Mouse (Mus musculus): ENCODE results near the gene Glrx5. TPM values are rescaled to one million over a fixed set of nuclear protein-coding genes. Genes with fewer than 3 reads are reported as not detected.

The Glrx5 gene
- polyA plus RNA-seq (2012; ENCODE audit: low replicate concordance), result 69.6 and 101 TPM in 2 replicates

DNA sequence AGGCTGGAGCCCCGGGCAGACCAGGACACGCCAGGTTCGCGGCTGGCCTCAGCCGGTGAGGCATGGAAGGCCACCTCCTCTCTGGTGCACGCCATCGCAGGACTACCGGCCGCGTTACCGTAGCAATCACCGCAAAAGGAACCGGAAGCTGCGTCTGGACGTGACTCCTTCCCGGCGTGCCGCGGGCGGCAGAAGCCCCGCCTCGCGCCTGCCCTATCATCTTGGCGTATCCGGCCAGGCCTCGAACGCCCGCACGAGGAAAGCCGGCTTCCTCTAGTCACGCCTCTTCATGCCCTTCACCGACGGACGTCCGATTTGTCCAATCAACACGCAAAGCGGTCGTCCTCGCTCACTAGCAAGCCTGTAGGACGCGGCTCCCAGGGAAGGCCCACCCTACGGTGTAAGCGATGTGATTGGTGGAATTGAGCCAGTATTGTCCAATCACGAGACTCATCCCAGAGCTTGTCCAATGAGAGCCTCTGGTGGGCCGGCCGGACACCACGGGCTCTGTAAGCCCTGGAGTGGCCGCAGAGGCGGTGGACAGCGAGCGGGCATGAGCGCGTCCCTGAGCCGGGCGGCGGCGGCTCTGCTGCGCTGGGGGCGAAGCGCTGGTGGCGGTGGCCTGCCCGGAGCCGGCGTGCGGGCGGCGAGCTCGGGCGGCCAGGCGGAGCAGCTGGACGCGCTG is at the start of gene Glrx5:
Gene Glrx5 (plus strand): TSS at position 542 of the 685 bp plus-strand sequence.

DNA sequence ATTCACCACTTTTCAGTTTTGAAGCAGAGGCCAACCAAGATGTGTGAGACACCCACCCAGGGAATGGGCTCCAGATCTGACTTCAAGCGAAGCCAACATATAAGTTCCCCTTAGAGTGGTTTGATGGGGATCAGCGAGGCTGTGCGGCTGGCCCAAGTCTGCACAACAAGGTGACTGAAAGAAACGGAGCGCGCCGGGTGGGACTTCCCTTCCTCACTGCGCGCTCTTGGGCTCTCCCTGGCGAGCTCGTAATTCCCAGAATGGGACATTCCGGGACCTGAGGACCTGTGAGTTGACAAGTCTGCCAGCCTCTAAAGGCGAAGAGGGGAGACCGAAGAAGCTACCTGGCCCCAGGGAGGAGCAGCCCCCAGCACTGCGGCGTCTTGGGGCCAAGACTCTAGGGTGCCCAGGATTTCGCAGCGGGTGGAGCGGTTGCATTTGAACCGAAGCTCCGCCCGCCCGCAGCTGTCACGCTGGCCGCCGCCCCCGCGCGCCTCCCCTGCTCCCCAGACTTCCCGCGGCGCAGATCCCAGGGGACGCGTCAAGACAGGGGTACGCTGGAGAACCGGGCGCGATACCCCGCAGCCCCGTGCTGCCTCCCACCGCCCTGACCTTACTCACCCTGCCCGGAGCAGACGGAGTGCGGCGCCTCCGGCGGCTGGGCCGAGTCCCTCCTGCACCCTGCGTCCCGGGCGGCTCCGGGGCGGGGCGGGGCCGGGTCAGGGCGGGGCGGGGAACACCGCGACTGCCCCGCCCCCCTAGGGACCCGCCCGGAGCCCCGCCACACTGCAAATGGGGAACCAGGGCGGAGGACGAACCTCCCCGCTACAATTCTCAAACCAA is 22.9 kb upstream of the Glrx5 start, which contains the start of gene Syne3:
Gene Syne3 (minus strand): TSS at position 440 of the 843 bp plus-strand sequence.

Other genes with a start within 250 kb of the Glrx5 start
- 0.10 and 0.15 TPM in 2 replicates for gene Clmn, start 167.6 kb upstream of the Glrx5 start, polyA plus RNA-seq (2012; ENCODE audit: low replicate concordance)
- gene Syne3, start 22.9 kb upstream of the Glrx5 start, polyA plus RNA-seq (2012; ENCODE audit: low replicate concordance), result 22.1 and 27.8 TPM in 2 replicates
- not detected in 2 replicates for gene Tcl1b2, start 113.3 kb downstream of the Glrx5 start, polyA plus RNA-seq (2012; ENCODE audit: low replicate concordance)
- not detected in 2 replicates for gene Tcl1b1, start 127.0 kb downstream of the Glrx5 start, polyA plus RNA-seq (2012; ENCODE audit: low replicate concordance)
- not detected in 2 replicates for gene Tcl1b5, start 143.7 kb downstream of the Glrx5 start, polyA plus RNA-seq (2012; ENCODE audit: low replicate concordance)
- not detected in 2 replicates for gene Tcl1b3, start 158.4 kb downstream of the Glrx5 start, polyA plus RNA-seq (2012; ENCODE audit: low replicate concordance)
- not detected in 2 replicates for gene Tcl1b4, start 169.3 kb downstream of the Glrx5 start, polyA plus RNA-seq (2012; ENCODE audit: low replicate concordance)
- not detected in 2 replicates for gene Tcl1, start 190.1 kb downstream of the Glrx5 start, polyA plus RNA-seq (2012; ENCODE audit: low replicate concordance)

Measured in hematopoietic multipotent progenitor cell, adult 10-12 weeks (in vitro differentiated cells).